Mouse (Mus musculus): ENCODE measurements around the gene Map2.
A peak's percentile ranks its signal among the peaks of the same experiment; 100 is the strongest.

The Map2 gene

GRCm38 (mm10) chr1:66206904-66207303 lies 31.8 kb downstream of the Map2 start:
- no peak for DNase-seq

GRCm38 (mm10) chr1:66211074-66211791 lies 36.2 kb downstream of the Map2 start:
- peak; percentile 83 for DNase-seq

- peak; percentile 41 for DNase-seq
Observed at GRCm38 (mm10) chr1:66221497-66221896, 46.4 kb downstream of the Map2 start.

GRCm38 (mm10) chr1:66223331-66223730 lies 48.3 kb downstream of the Map2 start:
- no peak for DNase-seq

- DNase-seq = peak; percentile 75
Observed at GRCm38 (mm10) chr1:66226372-66227368, 51.6 kb downstream of the Map2 start.

- DNase-seq = no peak
Observed at GRCm38 (mm10) chr1:66228205-66228604, 53.1 kb downstream of the Map2 start.

- no peak for DNase-seq
Observed at GRCm38 (mm10) chr1:66230345-66230744, 55.3 kb downstream of the Map2 start.

GRCm38 (mm10) chr1:66231963-66232362 lies 56.9 kb downstream of the Map2 start:
- no peak for DNase-seq

- no peak for DNase-seq
Observed at GRCm38 (mm10) chr1:66244910-66245309, 69.8 kb downstream of the Map2 start.

- no peak for DNase-seq
Observed at GRCm38 (mm10) chr1:66251649-66252332, 76.7 kb downstream of the Map2 start.

GRCm38 (mm10) chr1:66252333-66252724 lies 77.3 kb downstream of the Map2 start:
- no peak for DNase-seq

- no peak for DNase-seq
Observed at GRCm38 (mm10) chr1:66263220-66263619, 88.1 kb downstream of the Map2 start.

- no peak for DNase-seq
Observed at GRCm38 (mm10) chr1:66266231-66266924, 91.3 kb downstream of the Map2 start.

GRCm38 (mm10) chr1:66277663-66278062 lies 102.6 kb downstream of the Map2 start:
- no peak for DNase-seq

GRCm38 (mm10) chr1:66279222-66280009 lies 104.3 kb downstream of the Map2 start:
- DNase-seq = no peak

GRCm38 (mm10) chr1:66280152-66280551 lies 105.1 kb downstream of the Map2 start:
- no peak for DNase-seq

GRCm38 (mm10) chr1:66282447-66282846 lies 107.4 kb downstream of the Map2 start:
- DNase-seq = no peak

- peak; percentile 17 for DNase-seq
Observed at GRCm38 (mm10) chr1:66288987-66289386, 113.9 kb downstream of the Map2 start.

GRCm38 (mm10) chr1:66292121-66292881 lies 117.2 kb downstream of the Map2 start:
- DNase-seq = no peak

- DNase-seq = no peak
Observed at GRCm38 (mm10) chr1:66299376-66299775, 124.3 kb downstream of the Map2 start.

Measured in cerebellum, adult 11 months (tissue).